Mouse (Mus musculus) CH12.LX (cell line): Measurements from ENCODE around the gene Arid4b. TPM values are rescaled to one million over a fixed set of nuclear protein-coding genes. Genes with fewer than 3 reads are reported as not detected.
"Not testable (repeated sequence)": the region's sequence is repeated elsewhere in the genome, so short reads cannot be mapped to it uniquely, and the experiment has no call there.

ENCODE experiments used
- DNase-seq: peaks from one replicate; pipeline ENCODE4 v3.0.0-alpha.2; 2013; ENCODE audit errors: extremely low read depth
- H3K27ac ChIP-seq: 2 replicates; pipeline ENCODE4 v1.5.1; 2012; ENCODE audit warnings: low read depth, mild to moderate bottlenecking, control low read depth, moderate library complexity; ENCODE audit not compliant: insufficient read depth
- H3K27me3 ChIP-seq: replicated peaks from 2 replicates; pipeline ENCODE3; 2012; ENCODE audit warnings: inconsistent platforms
- H3K36me3 ChIP-seq, 2 experiments: replicated peaks in 1 of 2; 2 replicates each; pipeline versions ENCODE3 to v1.6.1; 2012; ENCODE audit warnings: inconsistent platforms in 1 of 2, low read length in 1 of 2, mild to moderate bottlenecking in 1 of 2, mixed read lengths in 1 of 2, moderate library complexity in 1 of 2; ENCODE audit not compliant: control insufficient read depth in 1 of 2, insufficient read depth in 1 of 2
- H3K4me1 ChIP-seq, 2 experiments: 2 replicates each; pipeline ENCODE4 v1.6.1; 2012; ENCODE audit warnings: inconsistent platforms in 1 of 2, moderate library complexity in 1 of 2; ENCODE audit not compliant: insufficient read depth in 2 of 2, control insufficient read depth in 1 of 2
- H3K4me2 ChIP-seq: 2 replicates; pipeline ENCODE4 v1.6.1; 2012; ENCODE audit warnings: low read depth, mild to moderate bottlenecking, control low read depth; ENCODE audit not compliant: poor library complexity, insufficient read depth, severe bottlenecking
- H3K4me3 ChIP-seq, 3 experiments: fragments of 150-350 bp in 1 of 3; sonication (generic) in 1 of 3; replicated peaks in 1 of 3; 2 replicates each; pipeline versions ENCODE3 to v1.5.1; 2011 to 2012; ENCODE audit warnings: low read depth in 2 of 3, low read length in 2 of 3, mild to moderate bottlenecking in 2 of 3, moderate library complexity in 2 of 3, control low read depth in 1 of 3, improper control_type of control experiment in 1 of 3, inconsistent platforms in 1 of 3, mixed read lengths in 1 of 3; ENCODE audit not compliant: poor library complexity in 1 of 3
- H3K79me2 ChIP-seq: replicated peaks from 2 replicates; pipeline ENCODE4 v1.6.1; 2012; ENCODE audit warnings: mild to moderate bottlenecking, moderate library complexity; ENCODE audit not compliant: control insufficient read depth, poor library complexity, insufficient read depth, severe bottlenecking; ENCODE audit errors: extremely low read depth
- H3K9ac ChIP-seq: 2 replicates; pipeline ENCODE4 v1.6.1; 2012; ENCODE audit warnings: low read depth, mild to moderate bottlenecking, control low read depth, moderate library complexity; ENCODE audit not compliant: insufficient read depth
- H3K9me3 ChIP-seq: replicated peaks from 2 replicates; pipeline ENCODE3; 2012; ENCODE audit warnings: low read length, inconsistent platforms, mixed read lengths
- BHLHE40 ChIP-seq: IDR thresholded peaks from 2 replicates; pipeline ENCODE4 v1.6.1; 2011; ENCODE audit warnings: mild to moderate bottlenecking, low read depth, low read length, improper control_type of control experiment
- E2F4 ChIP-seq: IDR thresholded peaks from 2 replicates; pipeline ENCODE4 v1.6.1; 2011; ENCODE audit warnings: low read depth, low read length, improper control_type of control experiment; ENCODE audit not compliant: insufficient replicate concordance
- JUN ChIP-seq: IDR thresholded peaks from 2 replicates; pipeline ENCODE4 v1.6.1; 2011; ENCODE audit warnings: low read depth, mild to moderate bottlenecking, low read length, improper control_type of control experiment, moderate library complexity; ENCODE audit not compliant: insufficient read depth
- JUND ChIP-seq: conservative IDR thresholded peaks from 2 replicates; pipeline ENCODE4 v1.6.1; 2011; ENCODE audit warnings: low read depth, low read length, improper control_type of control experiment
- KAT2A ChIP-seq: IDR thresholded peaks from 2 replicates; pipeline ENCODE4 v1.6.1; 2012; ENCODE audit warnings: low read length, improper control_type of control experiment, inconsistent platforms; ENCODE audit not compliant: insufficient replicate concordance
- MAFK ChIP-seq: IDR thresholded peaks from 2 replicates; pipeline ENCODE4 v1.6.1; 2011; ENCODE audit warnings: low read length, improper control_type of control experiment; ENCODE audit not compliant: insufficient replicate concordance
- MAZ ChIP-seq: IDR thresholded peaks from 2 replicates; pipeline ENCODE4 v1.6.1; 2012; ENCODE audit warnings: low read depth, mild to moderate bottlenecking, inconsistent platforms, low read length, improper control_type of control experiment, moderate library complexity
- MEF2A ChIP-seq: IDR thresholded peaks from 2 replicates; pipeline ENCODE4 v1.6.1; 2014; ENCODE audit warnings: low read depth, mild to moderate bottlenecking, inconsistent platforms, low read length, improper control_type of control experiment, borderline replicate concordance
- MXI1 ChIP-seq: IDR thresholded peaks from 2 replicates; pipeline ENCODE4 v1.6.1; 2011; ENCODE audit warnings: mild to moderate bottlenecking, low read depth, low read length, improper control_type of control experiment
- MYC ChIP-seq: IDR thresholded peaks from 2 replicates; pipeline ENCODE4 v1.6.1; 2011; ENCODE audit warnings: low read depth, mild to moderate bottlenecking, improper control_type of control experiment, low read length
- NRF1 ChIP-seq: IDR thresholded peaks from 2 replicates; pipeline ENCODE4 v1.6.1; 2014; ENCODE audit warnings: low read depth, mild to moderate bottlenecking, inconsistent platforms, low read length, improper control_type of control experiment, moderate library complexity
- POLR2A ChIP-seq: IDR thresholded peaks from 2 replicates; pipeline ENCODE4 v1.6.1; 2011; ENCODE audit warnings: low read depth, mild to moderate bottlenecking, improper control_type of control experiment, low read length
- POLR2AphosphoS2 ChIP-seq: IDR thresholded peaks from 2 replicates; pipeline ENCODE4 v1.6.1; 2011; ENCODE audit warnings: low read depth, low read length, improper control_type of control experiment
- RAD21 ChIP-seq: IDR thresholded peaks from 2 replicates; pipeline ENCODE4 v1.6.1; 2011; ENCODE audit warnings: low read depth, mild to moderate bottlenecking, low read length, improper control_type of control experiment, moderate library complexity
- RCOR1 ChIP-seq: conservative IDR thresholded peaks from 2 replicates; pipeline ENCODE4 v1.6.1; 2012; ENCODE audit warnings: low read depth, mild to moderate bottlenecking, inconsistent platforms, low read length, improper control_type of control experiment
- TBP ChIP-seq: conservative IDR thresholded peaks from 2 replicates; pipeline ENCODE4 v1.6.1; 2011; ENCODE audit warnings: low read depth, low read length, improper control_type of control experiment
- UBTF ChIP-seq: IDR thresholded peaks from 2 replicates; pipeline ENCODE4 v1.6.1; 2012; ENCODE audit warnings: low read depth, mild to moderate bottlenecking, inconsistent platforms, low read length, improper control_type of control experiment, moderate library complexity
- ZC3H11A ChIP-seq: IDR thresholded peaks from 2 replicates; pipeline ENCODE4 v1.6.1; 2012; ENCODE audit warnings: low read depth, mild to moderate bottlenecking, inconsistent platforms, low read length, improper control_type of control experiment
- ZMIZ1 ChIP-seq: IDR thresholded peaks from 2 replicates; pipeline ENCODE4 v1.6.1; 2012; ENCODE audit warnings: low read depth, mild to moderate bottlenecking, inconsistent platforms, low read length, improper control_type of control experiment
- dilution Hi-C: fragments of 300-500 bp; cut with MboI; formaldehyde crosslinking; loops from 2 replicates; pipeline ENCODE4 v1.14.3; 2020; ENCODE audit warnings: low sequenced_read_pairs; ENCODE audit not compliant: extremely low pct_unique_long_range_greater_than_20kb, extremely low pct_ligation_motif_present
- in situ Hi-C: fragments of 300-500 bp; cut with MboI; formaldehyde crosslinking; loops from 3 replicates; pipeline ENCODE4 v1.14.3; 2019; ENCODE audit warnings: low sequenced_read_pairs, low pct_ligation_motif_present, low pct_unique_long_range_greater_than_20kb, mixed read lengths
- polyA plus RNA-seq: library from polyadenylated mRNA; unstranded; fragments of >175 nt; gene quantifications from 2 replicates; pipeline ENCODE4 v1.2.1, GENCODE M21; 2012; ENCODE audit warnings: low read depth; ENCODE audit not compliant: insufficient read length
- total RNA-seq, 2 experiments: library from RNA; depleted of rRNA; stranded (reverse); fragments of 300-350 nt in 1 of 2; fragments of >200 nt in 1 of 2; gene quantifications; 2 replicates each; pipeline ENCODE4 v1.2.3; 2012 to 2014

Arid4b gene
- total and polyA plus RNA-seq, 3 experiments, result 9.2 to 16.4 (median 9.7) TPM

- no peak overlapping the region for H3K4me2 ChIP-seq
- TF ChIP-seq ZMIZ1 (no peak), JUN (no peak), KAT2A (no peak), POLR2A (no peak), RCOR1 (no peak), MEF2A (no peak), JUND (no peak)
- TF ChIP-seq, all 38 proteins: peak for 0
- Histone ChIP-seq H3K79me2 (no peaks in the 10 kb centered on the region; the same call in 1 of the 2 replicates), H3K4me1 (peaks cover 3 to 9% of the 10 kb centered on the region in 2 experiments; a peak in 2 of 4 replicates), H3K27ac (no peak overlapping the region), H3K4me3 (no peak overlapping the region), H3K27me3 (no peaks in the 10 kb centered on the region), H3K9me3 (no peaks in the 10 kb centered on the region), H3K36me3 (peaks cover 54 to 81% of the 10 kb centered on the region in 2 experiments), H3K9ac (no peak overlapping the region)
- in situ Hi-C loops, result no loop called here
- dilution Hi-C loops, result no loop called here
- no peak for DNase-seq
These were observed 47.4 kb upstream of the Arid4b start for GRCm38 (mm10) chr13:14015609-14016008.

DNA sequence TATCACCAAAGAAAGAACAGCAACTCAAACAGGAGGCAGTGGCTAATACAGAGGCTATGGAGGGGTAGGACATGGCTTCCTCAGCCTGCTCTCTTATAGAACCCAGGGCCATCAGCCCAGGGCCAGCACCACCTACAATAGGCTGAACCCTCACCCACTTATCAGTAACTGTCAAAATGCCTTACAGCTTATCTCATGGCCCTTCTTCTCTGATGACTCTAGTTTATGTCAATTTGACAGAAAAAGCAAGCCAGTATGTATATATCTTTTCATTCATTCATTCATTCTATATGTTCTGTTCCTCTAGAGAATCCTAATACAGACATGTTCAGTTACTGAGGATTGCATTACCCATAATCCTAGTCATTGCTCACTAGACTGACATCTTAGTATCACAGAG lies 44.7 kb upstream of the Arid4b start:
- Histone ChIP-seq H3K27me3 (no peaks in the 10 kb centered on the region), H3K79me2 (no peaks in the 10 kb centered on the region; the same call in 1 of the 2 replicates), H3K36me3 (peaks cover 38 to 59% of the 10 kb centered on the region in 2 experiments), H3K4me3 (no peak overlapping the region), H3K4me1 (no peaks in the 10 kb centered on the region), H3K27ac (no peak overlapping the region; the same call in 1 of the 2 replicates), H3K4me2 (no peak overlapping the region), H3K9me3 (no peaks in the 10 kb centered on the region), H3K9ac (no peak overlapping the region)
- in situ Hi-C loops (no loop called here), dilution Hi-C loops (no loop called here)
- DNase-seq, result no peak
- no peak for TF ChIP-seq POLR2AphosphoS2
- no peak for TF ChIP-seq RAD21
- no peak for TF ChIP-seq MXI1
- TF ChIP-seq POLR2A, result no peak
- TF ChIP-seq ZMIZ1, result no peak
- TF ChIP-seq MAZ, result no peak
- no peak for TF ChIP-seq ZC3H11A

GRCm38 (mm10) chr13:14018852-14019251 lies 44.2 kb upstream of the Arid4b start:
- H3K27me3 ChIP-seq, result no peaks in the 10 kb centered on the region
- no peaks in the 10 kb centered on the region for H3K9me3 ChIP-seq
- no peak overlapping the region for H3K4me3 ChIP-seq
- no peak for DNase-seq
- H3K4me1 ChIP-seq, result no peaks in the 10 kb centered on the region
- in situ Hi-C loops, result no loop called here
- no peak overlapping the region for H3K9ac ChIP-seq
- no peaks in the 10 kb centered on the region for H3K79me2 ChIP-seq
- dilution Hi-C loops, result no loop called here
- H3K27ac ChIP-seq, result no peak overlapping the region
- TF ChIP-seq TBP (no peak), POLR2A (no peak), E2F4 (no peak), UBTF (no peak), BHLHE40 (no peak), MYC (no peak), POLR2AphosphoS2 (no peak), ZC3H11A (no peak), MAFK (no peak), KAT2A (no peak), NRF1 (no peak)
- no peak overlapping the region for H3K4me2 ChIP-seq
- H3K36me3 ChIP-seq, result peaks cover 33 to 55% of the 10 kb centered on the region in 2 experiments

DNA sequence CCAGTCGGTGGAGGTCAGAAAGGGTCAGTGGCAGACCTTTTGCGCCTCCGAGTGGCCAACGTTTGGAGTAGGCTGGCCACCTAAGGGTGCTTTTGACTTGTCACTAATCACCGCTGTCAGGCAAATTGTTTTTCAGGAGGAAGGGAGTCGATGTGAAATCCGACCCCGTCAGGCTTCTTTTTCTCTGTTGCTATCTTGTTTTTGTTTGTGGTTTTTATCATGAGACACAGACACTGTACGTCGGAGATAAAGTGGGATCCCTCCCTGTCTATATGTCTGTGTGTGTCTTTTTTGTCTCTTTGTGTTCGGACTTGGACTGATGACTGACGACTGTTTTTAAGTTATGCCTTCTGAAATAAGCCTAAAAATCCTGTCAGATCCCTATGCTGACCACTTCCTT lies 41.6 kb upstream of the Arid4b start:
- H3K4me3 ChIP-seq, H3K9ac ChIP-seq, DNase-seq, dilution Hi-C loops, H3K27ac ChIP-seq, H3K9me3 ChIP-seq, H3K79me2 ChIP-seq, in situ Hi-C loops, H3K4me1 ChIP-seq, H3K4me2 ChIP-seq, H3K27me3 ChIP-seq: not testable (repeated sequence)
- peaks cover 28 to 42% of the 10 kb centered on the region in 2 experiments for H3K36me3 ChIP-seq
